Mouse (Mus musculus) lung, adult 2 months (tissue): ENCODE measurements around the gene Gsap.

Experiments
- CTCF ChIP-seq: fragments of 200-500 bp; IDR thresholded peaks from 2 replicates; pipeline ENCODE4 v1.5.1; 2011; ENCODE audit warnings: mild to moderate bottlenecking, low read length, control low read depth; ENCODE audit not compliant: insufficient read depth
- POLR2A ChIP-seq: fragments of 200-500 bp; IDR thresholded peaks from 2 replicates; pipeline ENCODE4 v1.6.1; 2011; ENCODE audit warnings: low read depth, mild to moderate bottlenecking, control low read depth, low read length, borderline replicate concordance; ENCODE audit errors: extremely low read depth

- no peak for TF ChIP-seq POLR2A
- no peak for TF ChIP-seq CTCF
Observed at GRCm38 (mm10) chr5:21328560-21328959, 142.5 kb downstream of the Gsap start.
